8 mouse cellular contexts compared by ENCODE assay signal in genomic region chr1:36784365-36785134, GRCm38 (mm10). TPM values are rescaled to one million over a fixed set of nuclear protein-coding genes. Genes with fewer than 3 reads are reported as not detected.
DNase-seq lines count a peak whose midpoint lies in the region; ATAC-seq and TF ChIP-seq lines count a peak whose summit lies in the region.

No protein-coding gene starts in this region.

- H3K27me3 ChIP-seq in heart, embryonic 10.5 days (ENCODE audit: insufficient read depth, poor library complexity, severe bottlenecking) = peaks cover 11% of the 10 kb centered on the region; the same call in 1 of the 2 replicates
- no peaks in the 10 kb centered on the region for H3K27me3 ChIP-seq in kidney, embryonic 14.5 days (ENCODE audit: control insufficient read depth, insufficient read depth, low read length)
- H3K27me3 ChIP-seq in limb, embryonic 14.5 days (ENCODE audit: control insufficient read depth, insufficient read depth, low read length) = no peaks in the 10 kb centered on the region
- H3K27me3 ChIP-seq in midbrain, embryonic 16.5 days (ENCODE audit: control insufficient read depth, insufficient read depth, low read depth, low read length) = no peaks in the 10 kb centered on the region

- H3K4me1 ChIP-seq in embryonic fibroblast, embryonic 13.5 days (ENCODE audit: control insufficient read depth, insufficient read depth, low read length) = no peaks in the 10 kb centered on the region
- peaks cover 28% of the 10 kb centered on the region for H3K4me1 ChIP-seq in heart, embryonic 10.5 days
- no peaks in the 10 kb centered on the region for H3K4me1 ChIP-seq in kidney, embryonic 14.5 days (ENCODE audit: control insufficient read depth, insufficient read depth, low read length)
- H3K4me1 ChIP-seq in limb, embryonic 14.5 days (ENCODE audit: control insufficient read depth, insufficient read depth, low read length) = no peaks in the 10 kb centered on the region
- 0 out of 2 replicates have a peak, but pooled peaks cover 4% of the 10 kb centered on the region for H3K4me1 ChIP-seq in midbrain, embryonic 16.5 days (ENCODE audit: control insufficient read depth, insufficient read depth, low read length)

- peak; percentile 68 for DNase-seq in CD4-positive helper T cell, adult 2 months (ENCODE audit: low read depth, low spot score)
- peak; percentile 94 for DNase-seq in brain, adult 2 months (ENCODE audit: low read depth, low spot score)
- peak; percentile 86 for DNase-seq in heart, embryonic 10.5 days (ENCODE audit: low spot score)
- peak; percentile 83 for DNase-seq in limb, embryonic 14.5 days (ENCODE audit: low spot score)
- DNase-seq in spleen, postnatal 36 days (ENCODE audit: low spot score in 2 of 2) = peak; percentile 49 to 63

- H3K4me3 ChIP-seq in embryonic fibroblast, embryonic 13.5 days (ENCODE audit: insufficient read depth, low read length) = peak overlapping the region; percentile 26
- H3K4me3 ChIP-seq in heart, embryonic 10.5 days = peak overlapping the region; percentile 64
- peak overlapping the region; percentile 36 for H3K4me3 ChIP-seq in kidney, embryonic 14.5 days (ENCODE audit: low read length)
- peak overlapping the region; percentile 37 for H3K4me3 ChIP-seq in limb, embryonic 14.5 days (replicated peaks; ENCODE audit: low read length)
- H3K4me3 ChIP-seq in midbrain, embryonic 16.5 days (ENCODE audit: low read depth, low read length) = peak overlapping the region; percentile 45

- peak overlapping the region; percentile 80 for H3K4me2 ChIP-seq in kidney, embryonic 14.5 days (replicated peaks; ENCODE audit: low read depth, low read length)
- H3K4me2 ChIP-seq in limb, embryonic 14.5 days (replicated peaks; ENCODE audit: low read depth, low read length, severe bottlenecking) = peak overlapping the region; percentile 78
- peak overlapping the region; percentile 83 for H3K4me2 ChIP-seq in midbrain, embryonic 16.5 days (ENCODE audit: low read length)

- no peaks in the 10 kb centered on the region for H3K36me3 ChIP-seq in heart, embryonic 10.5 days
- H3K36me3 ChIP-seq in kidney, embryonic 14.5 days (ENCODE audit: control insufficient read depth, insufficient read depth, low read length) = no peaks in the 10 kb centered on the region
- H3K36me3 ChIP-seq in limb, embryonic 14.5 days (ENCODE audit: control insufficient read depth, insufficient read depth, low read length) = no peaks in the 10 kb centered on the region
- no peaks in the 10 kb centered on the region for H3K36me3 ChIP-seq in midbrain, embryonic 16.5 days (ENCODE audit: control insufficient read depth, insufficient read depth, low read length)

- H3K27ac ChIP-seq in embryonic fibroblast, embryonic 13.5 days (ENCODE audit: insufficient read depth, low read length) = no peak overlapping the region
- peak overlapping the region; percentile 47; the same call in 1 of the 2 replicates for H3K27ac ChIP-seq in heart, embryonic 10.5 days
- H3K27ac ChIP-seq in kidney, embryonic 14.5 days (ENCODE audit: low read depth, low read length) = no peak overlapping the region
- no peak overlapping the region for H3K27ac ChIP-seq in limb, embryonic 14.5 days (replicated peaks; ENCODE audit: low read depth, low read length)
- peak overlapping the region; percentile 83 for H3K27ac ChIP-seq in midbrain, embryonic 16.5 days (ENCODE audit: low read length)

- TF ChIP-seq POLR2A in embryonic fibroblast, embryonic 13.5 days (IDR thresholded peaks at IDR 0.05; ENCODE audit: low read depth, low read length) = no peak
- no peak for TF ChIP-seq POLR2A in limb, embryonic 14.5 days (IDR thresholded peaks at IDR 0.05; ENCODE audit: borderline replicate concordance, extremely low read depth, insufficient read depth, insufficient read length)

- H3K9ac ChIP-seq in kidney, embryonic 14.5 days (ENCODE audit: low read depth, low read length) = peak overlapping the region; percentile 35; the same call in 1 of the 2 replicates
- H3K9ac ChIP-seq in limb, embryonic 14.5 days (ENCODE audit: low read depth, low read length, severe bottlenecking) = peak overlapping the region; percentile 40
- H3K9ac ChIP-seq in midbrain, embryonic 16.5 days (ENCODE audit: low read depth, low read length) = peak overlapping the region; percentile 74

- no peaks in the 10 kb centered on the region for H3K9me3 ChIP-seq in heart, embryonic 10.5 days
- no peaks in the 10 kb centered on the region for H3K9me3 ChIP-seq in kidney, embryonic 14.5 days (ENCODE audit: control insufficient read depth, low read length)
- H3K9me3 ChIP-seq in limb, embryonic 14.5 days (ENCODE audit: control insufficient read depth, low read length) = no peaks in the 10 kb centered on the region
- no peaks in the 10 kb centered on the region for H3K9me3 ChIP-seq in midbrain, embryonic 16.5 days (replicated peaks; ENCODE audit: control insufficient read depth, low read length, poor library complexity, severe bottlenecking)

- 4% methylated on average over 20 of the region's 20 CpGs for WGBS in heart, embryonic 10.5 days
- 4% methylated on average over 20 of the region's 20 CpGs for WGBS in kidney, embryonic 14.5 days
- 5% methylated on average over 20 of the region's 20 CpGs for WGBS in limb, embryonic 14.5 days
- WGBS in midbrain, embryonic 16.5 days = 3% methylated on average over 20 of the region's 20 CpGs

- peak; percentile 54; the same call in 1 of the 2 replicates for TF ChIP-seq CTCF in embryonic fibroblast, embryonic 13.5 days (IDR thresholded peaks at IDR 0.05; ENCODE audit: borderline replicate concordance, insufficient read depth, low read length)

- peak; percentile 78 for ATAC-seq in kidney, embryonic 14.5 days (ENCODE audit: low FRiP score, low TSS enrichment)
- ATAC-seq in limb, embryonic 14.5 days (ENCODE audit: low FRiP score, low read depth) = peak; percentile 61
- ATAC-seq in midbrain, embryonic 16.5 days = peak; percentile 90

RNA-seq across cellular contexts. Expression of gene Zap70, which starts 23.0 kb away (rescaled TPM):
- not detected in 2 replicates for polyA plus RNA-seq in embryonic fibroblast, embryonic 13.5 days (2011; ENCODE audit: insufficient read length, low read depth, missing spikeins)
- polyA plus RNA-seq in heart, embryonic 10.5 days (2016; fragmentation: Nextera tagmentation; extraction: Ambion mirVana) = 0.05 and 0.27 TPM in 2 replicates
- polyA plus RNA-seq in kidney, embryonic 14.5 days (2014; fragmentation: Nextera tagmentation; extraction: Ambion mirVana) = 0.18 and 0.46 TPM in 2 replicates
- 0.88 and 1.2 TPM in 2 replicates for polyA plus RNA-seq in limb, embryonic 14.5 days (2012; rRNA removed)
- polyA plus RNA-seq in limb, embryonic 14.5 days (2014; fragmentation: Nextera tagmentation; extraction: Ambion mirVana) = 0.54 and 0.91 TPM in 2 replicates
- 2.0 and 2.6 TPM in 2 replicates for polyA plus RNA-seq in midbrain, embryonic 16.5 days (2015; fragmentation: Nextera tagmentation; extraction: Ambion mirVana)

Comparison
In these comparisons a context has a peak if more than half of its experiments do, and no peak if none do; other contexts are left out.
1. H3K27ac ChIP-seq: peak in heart, embryonic 10.5 days (single experiment) and midbrain, embryonic 16.5 days (single experiment); none in embryonic fibroblast, embryonic 13.5 days (single experiment), kidney, embryonic 14.5 days (single experiment) and limb, embryonic 14.5 days (single experiment).
2. Peak in every context shown above with its lines, with median percentiles within 50 percentile points of each other: DNase-seq, H3K4me3 ChIP-seq, ATAC-seq, H3K4me2 ChIP-seq and H3K9ac ChIP-seq.